Mouse (Mus musculus) cerebellum, adult 2 months (tissue): Measurements from ENCODE around the gene Ccdc18. TPM values are rescaled to one million over a fixed set of nuclear protein-coding genes. Genes with fewer than 3 reads are reported as not detected.
"Not testable (repeated sequence)": the region's sequence is repeated elsewhere in the genome, so short reads cannot be mapped to it uniquely, and the experiment has no call there.

ENCODE experiments used
- DNase-seq, 2 experiments: peaks; one replicate each; pipeline ENCODE4 v3.0.0; 2021
- H3K27ac ChIP-seq: fragments of 200-500 bp; 2 replicates; pipeline ENCODE4 v1.5.1; 2012; ENCODE audit warnings: low read length, control low read depth, inconsistent platforms; ENCODE audit not compliant: insufficient read depth
- H3K27me3 ChIP-seq: fragments of 200-500 bp; 2 replicates; pipeline ENCODE4 v1.6.1; 2012; ENCODE audit warnings: inconsistent platforms, mild to moderate bottlenecking, low read length, moderate library complexity; ENCODE audit not compliant: control insufficient read depth, insufficient read depth
- H3K4me1 ChIP-seq: fragments of 200-500 bp; 2 replicates; pipeline ENCODE4 v1.6.1; 2011; ENCODE audit warnings: low read length; ENCODE audit not compliant: control insufficient read depth, insufficient read depth
- H3K4me3 ChIP-seq: fragments of 200-500 bp; replicated peaks from 2 replicates; pipeline ENCODE3; 2011; ENCODE audit warnings: mild to moderate bottlenecking, low read depth, low read length, control low read depth; ENCODE audit not compliant: insufficient read depth
- CTCF ChIP-seq: fragments of 200-500 bp; IDR thresholded peaks from 2 replicates; pipeline ENCODE4 v1.5.1; 2011; ENCODE audit warnings: low read depth, mild to moderate bottlenecking, control low read depth, low read length, moderate library complexity, borderline replicate concordance; ENCODE audit not compliant: insufficient read depth
- POLR2A ChIP-seq: fragments of 200-500 bp; IDR thresholded peaks from 2 replicates; pipeline ENCODE4 v1.6.1; 2011; ENCODE audit warnings: low read length, control low read depth, borderline replicate concordance; ENCODE audit not compliant: insufficient read depth
- WGBS: fragments of 180-500 bp; shearing (Covaris S2); methylation state at CpG from one replicate; pipeline ENCODE4 v1.1.7; 2018; 5-methylcytosine and 5-hydroxymethylcytosine counted together
- polyA plus RNA-seq: library from polyadenylated mRNA; depleted of rRNA; stranded (reverse); fragments of >200 nt; gene quantifications from 2 replicates; pipeline ENCODE4 v1.2.3, GENCODE M21; 2012; rRNA removed

Gene Ccdc18
- 0.38 and 0.48 TPM in 2 replicates for polyA plus RNA-seq

GRCm38 (mm10) chr5:108132441-108133243 lies at the start of gene Ccdc18, which contains the start of gene Tmed5:
TSS of gene Ccdc18 (plus strand) at chr5:108132875.
TSS of gene Tmed5 (minus strand) at chr5:108132620.
- Histone ChIP-seq H3K4me1 (no peaks in the 10 kb centered on the region), H3K27ac (peak within 1 kb of the TSS; percentile 17; the same call in 1 of the 2 replicates), H3K4me3 (peak within 1 kb of the TSS; percentile 82), H3K27me3 (no peaks in the 10 kb centered on the region)
- no peak; the same call in 1 of the 2 replicates for TF ChIP-seq CTCF
- peak; percentile 70 for TF ChIP-seq POLR2A
- under 1% methylated on average over 65 of the region's 65 CpGs for WGBS
- peak; percentile 96 to 98 for DNase-seq

- no peak for TF ChIP-seq POLR2A
- no peak for TF ChIP-seq CTCF
- no peak for DNase-seq
- Histone ChIP-seq H3K27me3 (no peaks in the 10 kb centered on the region), H3K27ac (no peak overlapping the region), H3K4me1 (no peaks in the 10 kb centered on the region), H3K4me3 (no peak overlapping the region)
- WGBS, result 99% methylated on average over 2 of the region's 2 CpGs
Measured at GRCm38 (mm10) chr5:108085440-108085839, 47.2 kb upstream of the Ccdc18 start.

- H3K27me3 ChIP-seq, H3K27ac ChIP-seq, H3K4me1 ChIP-seq, DNase-seq, H3K4me3 ChIP-seq: not testable (repeated sequence)
- WGBS, result 97% methylated on average over 8 of the region's 8 CpGs
Measured at GRCm38 (mm10) chr5:108092731-108093130, 39.9 kb upstream of the Ccdc18 start.

- WGBS, result 94% methylated on average over 3 of the region's 3 CpGs
- no peaks in the 10 kb centered on the region for H3K4me1 ChIP-seq
- no peak overlapping the region for H3K4me3 ChIP-seq
- TF ChIP-seq POLR2A (no peak), CTCF (no peak)
- H3K27me3 ChIP-seq, result no peaks in the 10 kb centered on the region
- H3K27ac ChIP-seq, result no peak overlapping the region
- no peak for DNase-seq
Measured at GRCm38 (mm10) chr5:108097676-108098075, 35.0 kb upstream of the Ccdc18 start.

GRCm38 (mm10) chr5:108100196-108100595 lies 32.5 kb upstream of the Ccdc18 start:
- no peak for TF ChIP-seq POLR2A
- TF ChIP-seq CTCF, result no peak
- no peak overlapping the region for H3K27ac ChIP-seq

GRCm38 (mm10) chr5:108104306-108104705 lies 28.4 kb upstream of the Ccdc18 start:
- Histone ChIP-seq H3K27ac (no peak overlapping the region), H3K27me3 (no peaks in the 10 kb centered on the region), H3K4me3 (no peak overlapping the region), H3K4me1 (no peaks in the 10 kb centered on the region)
- 81% methylated on average over 5 of the region's 5 CpGs for WGBS
- TF ChIP-seq CTCF, result no peak
- TF ChIP-seq POLR2A, result no peak
- DNase-seq, result no peak

More at GRCm38 (mm10) chr5:108100196-108100595, 32.5 kb upstream of the Ccdc18 start:
- Histone ChIP-seq H3K27me3 (no peaks in the 10 kb centered on the region), H3K4me3 (no peak overlapping the region), H3K4me1 (no peaks in the 10 kb centered on the region)
- peak in 1 of 2 experiments; percentile 15 for DNase-seq

- TF ChIP-seq CTCF (no peak), POLR2A (no peak)
- 33% methylated on average over 7 of the region's 7 CpGs for WGBS
- Histone ChIP-seq H3K4me1 (no peaks in the 10 kb centered on the region), H3K27ac (peak overlapping the region; percentile 84; the same call in 1 of the 2 replicates), H3K4me3 (peak overlapping the region; percentile 1), H3K27me3 (no peaks in the 10 kb centered on the region)
- peak in 1 of 2 experiments; percentile 44 for DNase-seq
Measured at GRCm38 (mm10) chr5:108109346-108109745, 23.3 kb upstream of the Ccdc18 start.

GRCm38 (mm10) chr5:108117693-108118092 lies 15.0 kb upstream of the Ccdc18 start:
- no peaks in the 10 kb centered on the region for H3K27me3 ChIP-seq
- DNase-seq, result no peak
- WGBS, result 94% methylated on average over 4 of the region's 4 CpGs
- H3K27ac ChIP-seq, result no peak overlapping the region
- H3K4me3 ChIP-seq, result no peak overlapping the region
- H3K4me1 ChIP-seq, result no peaks in the 10 kb centered on the region
- TF ChIP-seq CTCF, result no peak
- TF ChIP-seq POLR2A, result no peak
